10 mouse cellular contexts compared by ENCODE assay signal in the genomic region with DNA sequence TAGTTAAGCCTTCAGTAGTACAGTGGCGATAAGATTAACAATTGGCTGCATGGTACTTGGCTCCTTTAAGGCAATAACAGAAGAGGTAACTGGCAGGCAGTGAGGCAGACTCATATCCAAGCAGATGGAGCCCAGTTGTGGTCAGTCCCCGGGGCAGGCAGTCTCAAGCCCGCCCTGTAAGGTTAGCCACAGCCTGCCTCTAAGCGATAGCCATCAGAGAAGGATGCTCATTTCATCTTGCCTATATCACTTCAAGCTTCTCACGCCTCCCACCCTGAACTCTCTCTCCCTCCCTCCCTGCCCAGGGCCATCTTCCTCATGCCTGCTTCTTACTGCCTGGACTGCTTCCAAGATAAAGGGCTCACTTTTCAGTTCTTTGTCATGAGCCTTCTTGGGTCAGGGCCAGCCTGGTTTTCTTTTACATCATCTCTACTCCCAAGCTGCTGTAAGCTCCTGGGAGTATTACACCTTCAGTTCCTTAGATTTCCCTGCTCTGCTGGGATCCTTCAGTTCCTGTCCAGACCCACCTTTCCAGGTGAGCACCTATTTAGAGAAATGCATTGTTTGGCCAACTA. TPM values are rescaled to one million over a fixed set of nuclear protein-coding genes. Genes with fewer than 3 reads are reported as not detected.
DNase-seq lines count a peak whose midpoint lies in the region; ATAC-seq and TF ChIP-seq lines count a peak whose summit lies in the region.
"Had no signal": no experiment of that assay in that cellular context is flagged by ENCODE, and none has a peak within 500 bp of the region (broad histone marks: within the 10 kb centered on the region; RNA-seq: fewer than 3 reads in every experiment).

No protein-coding gene starts in this region.

- H3K4me3 ChIP-seq in kidney, postnatal 0 days (replicated peaks; ENCODE audit: low read depth, low read length) = no peak overlapping the region
- no peak overlapping the region for H3K4me3 ChIP-seq in C2C12 (ENCODE audit: insufficient read depth, poor library complexity, severe bottlenecking)
- H3K4me3 ChIP-seq in hindbrain, embryonic 14.5 days (replicated peaks; ENCODE audit: low read length) = no peak overlapping the region

- WGBS in kidney, postnatal 0 days = 49% methylated on average over 5 of the region's 5 CpGs
- WGBS in hindbrain, embryonic 14.5 days = 74% methylated on average over 5 of the region's 5 CpGs

- TF ChIP-seq CTCF in kidney, postnatal 0 days (IDR thresholded peaks at IDR 0.05; ENCODE audit: low read depth) = no peak
- no peak for TF ChIP-seq CTCF in C2C12 (IDR thresholded peaks at IDR 0.05; ENCODE audit: control insufficient read depth, insufficient read depth, insufficient read length)

- no peak for ATAC-seq in kidney, postnatal 0 days (replicated peaks; ENCODE audit: low FRiP score, low read depth)
- ATAC-seq in hindbrain, embryonic 14.5 days (ENCODE audit: low FRiP score) = no peak
- no peak for ATAC-seq in erythroblast, adult 5-6 weeks (replicated peaks; ENCODE audit: low FRiP score, poor library complexity, severe bottlenecking)

- H3K4me1 ChIP-seq in kidney, postnatal 0 days (replicated peaks; ENCODE audit: insufficient read depth, low read length) = peaks cover 8% of the 10 kb centered on the region
- peaks cover 29% of the 10 kb centered on the region for H3K4me1 ChIP-seq in hindbrain, embryonic 14.5 days (replicated peaks; ENCODE audit: control insufficient read depth, insufficient read depth, low read length)

- H3K9me3 ChIP-seq in kidney, postnatal 0 days (replicated peaks; ENCODE audit: low read length) = no peaks in the 10 kb centered on the region
- no peaks in the 10 kb centered on the region for H3K9me3 ChIP-seq in hindbrain, embryonic 14.5 days (ENCODE audit: control insufficient read depth, low read length)

- H3K27ac ChIP-seq in kidney, postnatal 0 days = no peak overlapping the region
- no peak overlapping the region for H3K27ac ChIP-seq in hindbrain, embryonic 14.5 days

- peaks cover 89% of the 10 kb centered on the region for H3K79me3 ChIP-seq in C2C12 (ENCODE audit: low read depth)

- no peaks in the 10 kb centered on the region for H3K27me3 ChIP-seq in kidney, postnatal 0 days (ENCODE audit: insufficient read depth, low read length)
- no peaks in the 10 kb centered on the region for H3K27me3 ChIP-seq in C2C12 (ENCODE audit: control insufficient read depth, insufficient read depth, insufficient read length)
- no peaks in the 10 kb centered on the region for H3K27me3 ChIP-seq in hindbrain, embryonic 14.5 days (ENCODE audit: control insufficient read depth, insufficient read depth, low read length)

- no peak overlapping the region for H3K9ac ChIP-seq in kidney, postnatal 0 days (ENCODE audit: low read depth, low read length)
- no peak overlapping the region for H3K9ac ChIP-seq in hindbrain, embryonic 14.5 days

- DNase-seq in kidney, postnatal 0 days (ENCODE audit: low spot score) = peak; percentile 46
- no peak for DNase-seq in kidney, adult 18-20 months
- DNase-seq in adrenal gland, adult 2 months = peak; percentile 78
- no peak for DNase-seq in hindbrain, embryonic 14.5 days (ENCODE audit: low spot score)
- no peak for DNase-seq in ovary, adult 18-20 months (ENCODE audit: low spot score)
- DNase-seq in layer of hippocampus, adult 11-12 months (ENCODE audit: low spot score) = no peak
- DNase-seq: embryo, embryonic 11 days; heart, postnatal 36 days had no signal

- no peak overlapping the region for H3K4me2 ChIP-seq in kidney, postnatal 0 days (ENCODE audit: low read length)
- H3K4me2 ChIP-seq in hindbrain, embryonic 14.5 days (replicated peaks) = 0 out of 2 replicates have a peak overlapping the region, but pooled peaks have one; percentile 3

- 0 out of 2 replicates have a peak, but pooled peaks cover 8% of the 10 kb centered on the region for H3K36me3 ChIP-seq in kidney, postnatal 0 days (ENCODE audit: insufficient read depth, low read length)
- H3K36me3 ChIP-seq in C2C12 (ENCODE audit: control insufficient read depth, insufficient read depth) = peaks cover 57% of the 10 kb centered on the region
- H3K36me3 ChIP-seq in hindbrain, embryonic 14.5 days (replicated peaks; ENCODE audit: control insufficient read depth, insufficient read depth) = peaks cover 17% of the 10 kb centered on the region

- no peak overlapping the region for H3ac ChIP-seq in C2C12 (ENCODE audit: control insufficient read depth, insufficient read length, low read depth)

- peaks cover 92% of the 10 kb centered on the region for H3K79me2 ChIP-seq in C2C12 (ENCODE audit: control insufficient read depth, insufficient read depth)

TF ChIP-seq in C2C12, 6 proteins besides CTCF, POLR2A, EP300 and RAD21:
- peak; percentile 47 for TF ChIP-seq MAX (IDR thresholded peaks at IDR 0.05)
- no peak for TF ChIP-seq CEBPB (IDR thresholded peaks at IDR 0.05; ENCODE audit: low read depth)
- TF ChIP-seq MYOD1 (IDR thresholded peaks at IDR 0.05; ENCODE audit: control insufficient read depth, insufficient read length, low read depth) = peak; percentile 11
- no peak for TF ChIP-seq USF1 (IDR thresholded peaks at IDR 0.05; ENCODE audit: low read depth)
- TF ChIP-seq MYOG (IDR thresholded peaks at IDR 0.05; ENCODE audit: control insufficient read depth, extremely low read depth, insufficient read length) = no peak
TF ChIP-seq in C2C12: peak in this region for 2.

RNA-seq across cellular contexts. Expression of a gene that starts 3.2 kb away (rescaled TPM):
- polyA plus RNA-seq in kidney, postnatal 0 days (2015; fragmentation: Nextera tagmentation; extraction: Ambion mirVana) = 0.14 and 0.20 TPM in 2 replicates
- polyA plus RNA-seq in C2C12 (2012; fragmentation: generic; extraction: Trizol) = 1.3 TPM
- 1 to 10 TPM in 1 of 2 experiments, under 1 TPM in 1; 0.97 to 3.0 TPM for total RNA-seq in adrenal gland, adult 2 months (2021)
- polyA plus RNA-seq in adrenal gland, adult 2 months (2012; rRNA removed) = 0.07 and 0.13 TPM in 2 replicates
- 0.88 TPM in 1 of 2 replicates, not detected in the other for polyA plus RNA-seq in hindbrain, embryonic 14.5 days (2014; fragmentation: Nextera tagmentation; extraction: Ambion mirVana)
- 1.3 TPM in 1 of 2 replicates, not detected in the other for total RNA-seq in erythroblast, adult 5-6 weeks (2015; ENCODE audit: low replicate concordance)
- total RNA-seq in erythroblast, adult 5-6 weeks (2017; ENCODE audit: low replicate concordance) = 1.4 and 5.2 TPM in 2 replicates

RNA-seq across cellular contexts. Expression of a gene that starts 29.4 kb away (rescaled TPM):
- 70.9 and 73.8 TPM in 2 replicates for polyA plus RNA-seq in kidney, postnatal 0 days (2015; fragmentation: Nextera tagmentation; extraction: Ambion mirVana)
- 172 TPM for polyA plus RNA-seq in C2C12 (2012; fragmentation: generic; extraction: Trizol)
- 100 to 1,000 TPM in 1 of 2 experiments, 10 to 100 TPM in 1; 88.6 to 113 TPM for total RNA-seq in adrenal gland, adult 2 months (2021)
- polyA plus RNA-seq in adrenal gland, adult 2 months (2012; rRNA removed) = 27.3 and 34.4 TPM in 2 replicates
- 124 and 126 TPM in 2 replicates for polyA plus RNA-seq in hindbrain, embryonic 14.5 days (2014; fragmentation: Nextera tagmentation; extraction: Ambion mirVana)
- total RNA-seq in erythroblast, adult 5-6 weeks (2015; ENCODE audit: low replicate concordance) = 12.1 and 20.9 TPM in 2 replicates
- 18.0 and 25.3 TPM in 2 replicates for total RNA-seq in erythroblast, adult 5-6 weeks (2017; ENCODE audit: low replicate concordance)

Comparison
In these comparisons a context has a peak if more than half of its experiments do, and no peak if none do; other contexts are left out.
1. DNase-seq: peak in kidney, postnatal 0 days (single experiment) and adrenal gland, adult 2 months (single experiment); none in kidney, adult 18-20 months (single experiment), hindbrain, embryonic 14.5 days (single experiment), ovary, adult 18-20 months (single experiment) and layer of hippocampus, adult 11-12 months (single experiment).